Mouse (Mus musculus) right cerebral cortex, postnatal 36 days (tissue): ENCODE results near the gene Zfp87.
A peak's percentile ranks its signal among the peaks of the same experiment; 100 is the strongest.

ENCODE experiments used
- DNase-seq, 2 experiments: peaks; one replicate each; pipeline ENCODE4 v3.0.0; 2022; ENCODE audit warnings: low spot score in 2 of 2, mixed read lengths in 1 of 2

The Zfp87 gene

GRCm38 (mm10) chr13:67525753-67526410 lies at the start of gene Zfp87, which contains the start of gene Gm26965:
Gene Zfp87 (minus strand): TSS chr13:67526177.
Gene Gm26965 (minus strand): TSS chr13:67526151.
- peak; percentile 90 to 93 for DNase-seq

- DNase-seq = no peak
Measured at GRCm38 (mm10) chr13:67572591-67573189, 46.7 kb upstream of the Zfp87 start.

GRCm38 (mm10) chr13:67553730-67554129 lies 27.8 kb upstream of the Zfp87 start, which contains the start of gene Zfp748:
Gene Zfp748 (minus strand): TSS chr13:67553830.
- DNase-seq = no peak

- peak; percentile 91 to 93 for DNase-seq
Measured at GRCm38 (mm10) chr13:67552505-67553346, 26.7 kb upstream of the Zfp87 start.

- no peak for DNase-seq
Measured at GRCm38 (mm10) chr13:67545941-67546340, 20.0 kb upstream of the Zfp87 start.

- no peak for DNase-seq
Measured at GRCm38 (mm10) chr13:67527049-67527730, 1.2 kb upstream of the Zfp87 start.

- no peak for DNase-seq
Measured at GRCm38 (mm10) chr13:67500908-67501307, 25.1 kb downstream of the Zfp87 start.

- DNase-seq = peak; percentile 77 to 93
Measured at GRCm38 (mm10) chr13:67500084-67500719, 25.8 kb downstream of the Zfp87 start, which contains the start of gene Zfp58. Gene Zfp58 (minus strand): TSS chr13:67500555.

- DNase-seq = no peak
Measured at GRCm38 (mm10) chr13:67495631-67496030, 30.3 kb downstream of the Zfp87 start.

- no peak for DNase-seq
Measured at GRCm38 (mm10) chr13:67484424-67484811, 41.6 kb downstream of the Zfp87 start.

- peak; percentile 84 to 90 for DNase-seq
Measured at GRCm38 (mm10) chr13:67483625-67484423, 42.2 kb downstream of the Zfp87 start, which contains the start of gene Zfp874b. Gene Zfp874b (minus strand): TSS chr13:67484258.

- DNase-seq = no peak
Measured at GRCm38 (mm10) chr13:67481528-67481927, 44.4 kb downstream of the Zfp87 start.

GRCm38 (mm10) chr13:67469274-67469673 lies 56.7 kb downstream of the Zfp87 start:
- DNase-seq = no peak
